Mouse (Mus musculus) lung, postnatal 36 days (tissue): ENCODE measurements around the gene Nanos2.
A peak's percentile ranks its signal among the peaks of the same experiment; 100 is the strongest.

Source experiments
- DNase-seq: peaks from one replicate; pipeline ENCODE4 v3.0.0; 2022; ENCODE audit warnings: mixed read lengths

The Nanos2 gene

GRCm38 (mm10) chr7:18991660-18992293 lies 4.6 kb downstream of the Nanos2 start:
- no peak for DNase-seq

GRCm38 (mm10) chr7:18992294-18992675 lies 5.1 kb downstream of the Nanos2 start:
- DNase-seq, result no peak

GRCm38 (mm10) chr7:18993036-18993435 lies 5.8 kb downstream of the Nanos2 start:
- DNase-seq, result no peak

- no peak for DNase-seq
Measured at GRCm38 (mm10) chr7:18998835-18999234, 11.6 kb downstream of the Nanos2 start.

- DNase-seq, result no peak
Measured at GRCm38 (mm10) chr7:19000421-19000820, 13.2 kb downstream of the Nanos2 start.

- peak; percentile 85 for DNase-seq
Measured at GRCm38 (mm10) chr7:19001066-19001806, 14.0 kb downstream of the Nanos2 start.

GRCm38 (mm10) chr7:19001807-19002085 lies 14.5 kb downstream of the Nanos2 start:
- DNase-seq, result no peak

GRCm38 (mm10) chr7:19002115-19002514 lies 14.9 kb downstream of the Nanos2 start:
- DNase-seq, result no peak

- peak; percentile 94 for DNase-seq
Measured at GRCm38 (mm10) chr7:19002848-19003498, 15.8 kb downstream of the Nanos2 start.

- peak; percentile 97 for DNase-seq
Measured at GRCm38 (mm10) chr7:19003902-19004630, 16.9 kb downstream of the Nanos2 start, which contains the start of gene Irf2bp1. Irf2bp1 (plus strand) TSS chr7:19004044.

- no peak for DNase-seq
Measured at GRCm38 (mm10) chr7:19004631-19005079, 17.5 kb downstream of the Nanos2 start.

- DNase-seq, result no peak
Measured at GRCm38 (mm10) chr7:19005417-19006121, 18.4 kb downstream of the Nanos2 start.

GRCm38 (mm10) chr7:19006476-19006875 lies 19.3 kb downstream of the Nanos2 start:
- peak; percentile 95 for DNase-seq

- no peak for DNase-seq
Measured at GRCm38 (mm10) chr7:19007026-19007977, 20.1 kb downstream of the Nanos2 start.

GRCm38 (mm10) chr7:19010581-19010980 lies 23.4 kb downstream of the Nanos2 start:
- DNase-seq, result no peak

GRCm38 (mm10) chr7:19012025-19012621 lies 24.9 kb downstream of the Nanos2 start:
- peak; percentile 49 for DNase-seq

- no peak for DNase-seq
Measured at GRCm38 (mm10) chr7:19012882-19013281, 25.7 kb downstream of the Nanos2 start.

- DNase-seq, result no peak
Measured at GRCm38 (mm10) chr7:19014452-19014851, 27.3 kb downstream of the Nanos2 start.

- DNase-seq, result no peak
Measured at GRCm38 (mm10) chr7:19016042-19016441, 28.8 kb downstream of the Nanos2 start.

GRCm38 (mm10) chr7:19017909-19018308 lies 30.7 kb downstream of the Nanos2 start:
- no peak for DNase-seq

- peak; percentile 37 for DNase-seq
Measured at GRCm38 (mm10) chr7:19021048-19021447, 33.8 kb downstream of the Nanos2 start.
